Mouse (Mus musculus) layer of hippocampus, postnatal 14 days (tissue): ENCODE results near the gene Arpc1b. TPM values are rescaled to one million over a fixed set of nuclear protein-coding genes. Genes with fewer than 3 reads are reported as not detected.

ENCODE experiments used
- DNase-seq, 2 experiments: peaks; one replicate each; pipeline ENCODE4 v3.0.0; 2021 to 2022; ENCODE audit warnings: low spot score in 2 of 2, mixed read lengths in 1 of 2
- total RNA-seq, 2 experiments: library from RNA; stranded (reverse); gene quantifications; 2 replicates each; pipeline ENCODE4 v1.2.3; 2021

Gene Arpc1b
- total RNA-seq, 2 experiments from 2014 or later, result 41.3 to 48.7 TPM

- no peak for DNase-seq
Observed at GRCm38 (mm10) chr5:145152690-145153089, 38.7 kb downstream of the Arpc1b start.

DNA sequence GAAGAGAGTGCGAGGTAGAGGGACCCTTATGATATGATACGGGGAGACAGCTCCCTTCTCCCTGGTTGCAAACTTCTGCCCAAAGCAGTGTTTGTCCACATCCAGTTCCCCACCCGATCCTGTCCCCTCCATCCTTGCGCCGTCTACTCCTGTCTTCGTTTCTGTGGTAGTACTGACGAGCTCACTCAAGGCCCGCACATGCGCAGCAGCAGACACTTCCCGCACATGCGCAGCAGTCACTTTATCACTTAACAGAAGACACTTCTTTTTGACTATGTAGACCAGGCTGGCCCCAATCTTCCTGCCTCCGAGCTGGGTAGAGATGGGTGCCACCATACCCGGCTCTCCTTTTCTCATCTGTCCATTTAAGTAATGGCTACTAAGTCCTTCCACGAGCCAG, 47.3 kb downstream of the Arpc1b start:
- DNase-seq, result no peak

GRCm38 (mm10) chr5:145164710-145165109, 50.7 kb downstream of the Arpc1b start:
- DNase-seq, result no peak

- no peak for DNase-seq
Observed at GRCm38 (mm10) chr5:145165184-145165583, 51.2 kb downstream of the Arpc1b start.

GRCm38 (mm10) chr5:145166536-145167305, 52.7 kb downstream of the Arpc1b start, which contains the start of the genes Ptcd1 and Cpsf4:
TSS of gene Ptcd1 (minus strand) at chr5:145167108.
TSS of gene Cpsf4 (plus strand) at chr5:145167213.
- peak; percentile 97 to 99 for DNase-seq

DNA sequence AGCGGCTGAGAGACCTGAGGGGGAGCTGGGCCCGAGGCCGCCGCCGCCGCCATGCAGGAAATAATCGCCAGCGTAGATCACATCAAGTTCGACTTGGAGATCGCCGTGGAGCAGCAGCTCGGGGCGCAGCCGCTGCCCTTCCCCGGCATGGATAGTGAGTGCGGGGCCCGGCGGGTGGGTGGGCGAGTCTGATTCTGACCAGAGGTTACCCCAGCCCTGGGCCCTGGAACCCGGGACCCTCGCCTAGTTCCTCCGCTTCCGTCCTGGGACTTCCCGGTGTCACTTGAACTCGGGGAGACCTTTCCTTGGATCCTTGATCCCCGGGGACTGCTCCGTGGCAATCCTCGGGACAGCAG, 53.3 kb downstream of the Arpc1b start:
- DNase-seq, result no peak

DNA sequence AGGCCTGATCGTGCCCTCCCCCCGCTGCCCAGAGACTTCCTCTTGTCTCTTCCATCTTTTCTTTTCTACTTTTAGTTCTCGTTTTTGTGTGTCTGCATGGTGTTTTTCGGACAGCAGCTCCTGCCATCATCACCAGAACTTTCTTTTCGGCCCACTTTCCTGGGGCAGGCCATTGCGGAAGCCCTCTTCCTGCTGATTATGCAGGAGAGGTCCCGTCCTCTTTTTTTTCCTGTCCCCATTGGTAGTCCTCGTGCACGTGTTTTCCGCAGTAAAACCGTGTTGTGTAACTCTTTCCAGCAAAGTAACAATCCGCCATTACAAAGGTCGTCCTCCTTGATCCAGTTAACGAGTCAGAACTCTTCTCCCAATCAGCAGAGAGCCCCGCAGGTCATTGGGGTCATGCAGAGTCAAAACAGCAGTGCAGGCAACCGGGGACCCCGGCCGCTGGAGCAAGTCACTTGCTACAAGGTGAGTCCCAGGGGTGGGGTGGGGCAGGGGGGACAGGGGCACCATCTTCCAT, 64.5 kb downstream of the Arpc1b start:
- no peak for DNase-seq

Other genes starting within 250 kb of the Arpc1b start
- 10 to 100 TPM; 39.0 to 39.7 TPM for gene Smurf1, start 148.4 kb upstream of the Arpc1b start, total RNA-seq
- not detected for gene Gm4871, start 81.5 kb upstream of the Arpc1b start, total RNA-seq
- not detected for gene 1700018F24Rik, start 71.2 kb upstream of the Arpc1b start, total RNA-seq
- 100 to 1,000 TPM; 226 to 230 TPM for gene Arpc1a, start 30.4 kb upstream of the Arpc1b start, total RNA-seq
- gene Kpna7, start 30.2 kb upstream of the Arpc1b start, total RNA-seq, result not detected
- 100 to 1,000 TPM in 1 of 2 experiments, 10 to 100 TPM in 1; 99.5 to 114 TPM for gene Pdap1, start 26.0 kb downstream of the Arpc1b start, total RNA-seq
- gene Bud31, start 26.1 kb downstream of the Arpc1b start, total RNA-seq, result 10 to 100 TPM; 78.1 to 85.5 TPM
- 10 to 100 TPM; 14.1 to 15.2 TPM for gene Ptcd1, start 52.9 kb downstream of the Arpc1b start, total RNA-seq
- gene Cpsf4, start 53.0 kb downstream of the Arpc1b start, total RNA-seq, result 10 to 100 TPM; 27.6 to 28.4 TPM
- gene Atp5j2, start 77.8 kb downstream of the Arpc1b start, total RNA-seq, result 100 to 1,000 TPM; 292 to 295 TPM
- 1 to 10 TPM; 9.0 to 9.8 TPM for gene Zkscan14, start 87.7 kb downstream of the Arpc1b start, total RNA-seq
- gene Zkscan5, start 90.3 kb downstream of the Arpc1b start, total RNA-seq, result 10 to 100 TPM; 11.9 to 12.7 TPM
- gene Zfp655, start 117.5 kb downstream of the Arpc1b start, total RNA-seq, result 10 to 100 TPM; 25.0 to 25.2 TPM
- gene Zscan25, start 166.3 kb downstream of the Arpc1b start, total RNA-seq, result 10 to 100 TPM; 14.8 to 19.6 TPM
- gene Cyp3a57, start 231.1 kb downstream of the Arpc1b start, total RNA-seq, result not detected